Comparison of ENCODE assay signal across 8 mouse cellular contexts in genomic region chr11:101465101-101465868, GRCm38 (mm10).
DNase-seq lines count a peak whose midpoint lies in the region.

No protein-coding gene starts in this region.

- DNase-seq in spleen, adult 12 weeks (ENCODE audit: low spot score): peak; percentile 33
- no peak for DNase-seq in spleen, postnatal 14 days (ENCODE audit: low spot score in 2 of 2)
- DNase-seq in embryo, embryonic 11 days: peak; percentile 76
- DNase-seq in heart, adult 9 months (ENCODE audit: low spot score in 2 of 2): peak; percentile 83 to 87
- DNase-seq in kidney, adult 8-10 months: peak; percentile 35 to 63
- peak; percentile 86 for DNase-seq in lung, postnatal 10 days
- DNase-seq in ovary, postnatal 10 days (ENCODE audit: low spot score): peak; percentile 42
- peak; percentile 70 for DNase-seq in urinary bladder, postnatal 25 days (ENCODE audit: low spot score)

Comparison
In these comparisons a context has a peak if more than half of its experiments do, and no peak if none do; other contexts are left out.
1. DNase-seq: peak in spleen, adult 12 weeks (single experiment), embryo, embryonic 11 days (single experiment), heart, adult 9 months (2 of 2), kidney, adult 8-10 months (2 of 2), lung, postnatal 10 days (single experiment), ovary, postnatal 10 days (single experiment) and urinary bladder, postnatal 25 days (single experiment); none in spleen, postnatal 14 days (0 of 2).